Mouse (Mus musculus): Measurements from ENCODE around the gene Clba1. TPM values are rescaled to one million over a fixed set of nuclear protein-coding genes. Genes with fewer than 3 reads are reported as not detected.

The Clba1 gene
- total and polyA plus RNA-seq, 2 experiments from 2014 or later: 13.6 to 25.9 TPM

DNA sequence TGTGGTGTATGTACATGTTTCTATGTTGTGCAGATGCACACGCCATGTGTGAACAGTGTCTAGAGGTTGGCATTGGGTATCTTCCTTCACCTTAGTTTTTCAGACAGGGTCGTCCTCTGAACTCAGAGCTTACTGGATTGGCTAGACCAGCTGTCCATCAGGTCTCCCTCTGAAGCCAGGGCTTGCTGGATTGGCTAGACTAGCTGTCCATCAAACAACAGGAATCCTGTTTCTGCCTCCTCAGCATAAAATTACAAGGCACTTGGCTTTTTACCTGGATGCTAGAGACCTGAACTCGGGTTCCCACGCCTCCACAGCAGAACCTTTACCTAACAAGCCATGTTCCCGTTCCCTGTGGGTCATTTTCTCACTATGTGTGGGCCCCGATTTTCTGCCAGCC lies 39.7 kb upstream of the Clba1 start:
- Histone ChIP-seq H3K4me1 (ENCODE audit: insufficient read depth, low read length) (no peaks in the 10 kb centered on the region), H3K4me2 (ENCODE audit: low read depth, low read length, poor library complexity, severe bottlenecking) (no peak overlapping the region), H3K36me3 (ENCODE audit: insufficient read depth, low read length) (no peaks in the 10 kb centered on the region), H3K27ac (ENCODE audit: low read depth, low read length) (no peak overlapping the region), H3K9me3 (ENCODE audit: low read length) (no peaks in the 10 kb centered on the region), H3K27me3 (ENCODE audit: insufficient read depth, low read length) (no peaks in the 10 kb centered on the region), H3K9ac (replicated peaks; ENCODE audit: low read length, poor library complexity, severe bottlenecking) (no peak overlapping the region), H3K4me3 (ENCODE audit: low read depth, low read length) (no peak overlapping the region)
- DNase-seq (ENCODE audit: low spot score) (peak; percentile 46), ATAC-seq (ENCODE audit: low FRiP score) (no peak)
- TF ChIP-seq CTCF (IDR thresholded peaks at IDR 0.05): no peak
- WGBS: 89% methylated on average over 6 of the region's 6 CpGs

DNA sequence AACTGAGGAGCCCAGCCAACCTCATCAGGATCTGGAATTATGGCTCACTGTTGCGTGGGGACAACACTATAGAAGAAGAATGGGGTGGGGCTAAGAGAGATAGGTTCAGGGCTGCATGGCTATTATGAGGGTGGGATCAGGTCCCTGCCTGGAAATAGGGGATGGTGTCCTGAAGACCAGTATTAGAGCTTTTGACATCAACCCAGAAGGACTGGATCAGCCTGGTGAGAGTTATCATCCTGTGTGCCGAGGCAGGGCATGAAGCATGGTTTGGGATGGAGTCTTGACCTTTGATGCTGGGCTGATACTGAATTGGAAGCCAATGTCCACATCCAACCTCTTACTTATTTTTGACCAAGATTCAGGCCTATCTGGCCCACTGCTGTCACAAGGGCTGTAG lies 39.0 kb upstream of the Clba1 start:
- no peak overlapping the region for H3K4me3 ChIP-seq (ENCODE audit: low read depth, low read length)
- ATAC-seq (ENCODE audit: low FRiP score) (no peak), DNase-seq (ENCODE audit: low spot score) (no peak)
- no peak overlapping the region for H3K27ac ChIP-seq (ENCODE audit: low read depth, low read length)
- H3K4me2 ChIP-seq (ENCODE audit: low read depth, low read length, poor library complexity, severe bottlenecking): no peak overlapping the region
- WGBS: 84% methylated on average over 2 of the region's 2 CpGs
- no peaks in the 10 kb centered on the region for H3K27me3 ChIP-seq (ENCODE audit: insufficient read depth, low read length)
- no peaks in the 10 kb centered on the region for H3K4me1 ChIP-seq (ENCODE audit: insufficient read depth, low read length)
- H3K9me3 ChIP-seq (ENCODE audit: low read length): no peaks in the 10 kb centered on the region
- no peak overlapping the region for H3K9ac ChIP-seq (replicated peaks; ENCODE audit: low read length, poor library complexity, severe bottlenecking)
- H3K36me3 ChIP-seq (ENCODE audit: insufficient read depth, low read length): no peaks in the 10 kb centered on the region
- TF ChIP-seq CTCF (IDR thresholded peaks at IDR 0.05): no peak

DNA sequence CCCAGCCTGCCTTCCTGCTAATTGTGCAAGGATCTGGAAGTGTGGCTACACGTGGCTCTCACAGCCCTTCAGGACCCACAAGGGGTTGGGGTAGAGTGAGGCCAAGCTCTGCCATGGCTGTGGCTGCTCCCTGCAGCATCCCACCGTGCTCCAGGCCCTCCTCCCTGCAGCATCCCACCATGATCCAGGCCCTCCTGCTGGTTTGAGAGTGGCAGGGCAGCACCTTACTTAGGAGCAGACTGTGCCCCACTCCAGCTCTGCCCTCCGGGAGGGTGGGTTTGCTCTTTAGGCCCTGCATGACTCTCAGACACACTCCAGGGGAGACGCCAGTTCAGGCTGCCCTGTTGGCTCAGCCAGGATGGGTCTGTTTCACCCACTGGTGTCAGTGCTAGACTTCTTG lies 38.3 kb upstream of the Clba1 start:
- no peaks in the 10 kb centered on the region for H3K9me3 ChIP-seq (ENCODE audit: low read length)
- no peaks in the 10 kb centered on the region for H3K36me3 ChIP-seq (ENCODE audit: insufficient read depth, low read length)
- H3K9ac ChIP-seq (replicated peaks; ENCODE audit: low read length, poor library complexity, severe bottlenecking): no peak overlapping the region
- H3K4me3 ChIP-seq (ENCODE audit: low read depth, low read length): no peak overlapping the region
- TF ChIP-seq CTCF (IDR thresholded peaks at IDR 0.05): no peak
- ATAC-seq (ENCODE audit: low FRiP score) (no peak), DNase-seq (ENCODE audit: low spot score) (no peak)
- H3K27ac ChIP-seq (ENCODE audit: low read depth, low read length): no peak overlapping the region
- H3K4me2 ChIP-seq (ENCODE audit: low read depth, low read length, poor library complexity, severe bottlenecking): no peak overlapping the region
- no peaks in the 10 kb centered on the region for H3K4me1 ChIP-seq (ENCODE audit: insufficient read depth, low read length)
- no peaks in the 10 kb centered on the region for H3K27me3 ChIP-seq (ENCODE audit: insufficient read depth, low read length)
- 68% methylated on average over 4 of the region's 4 CpGs for WGBS

DNA sequence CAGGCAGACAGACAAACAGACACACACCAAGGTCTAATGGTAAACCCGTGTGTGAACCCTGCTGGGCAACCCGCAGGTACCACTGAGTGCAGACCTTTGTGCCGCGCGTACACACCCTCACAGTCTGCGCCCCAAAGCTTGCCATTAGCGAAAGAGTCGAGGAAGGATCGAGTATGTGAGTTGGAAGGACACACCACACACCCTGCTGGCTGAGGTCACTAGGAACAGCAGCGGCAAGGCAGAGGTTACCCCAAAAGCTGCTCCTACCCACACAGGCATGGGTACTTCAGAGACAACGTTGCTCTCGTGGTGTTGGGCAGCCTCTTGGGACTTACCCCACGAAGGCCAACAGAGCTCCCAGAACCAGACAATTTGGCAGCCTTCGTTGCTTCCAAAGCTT lies 36.4 kb upstream of the Clba1 start:
- Histone ChIP-seq H3K4me1 (ENCODE audit: insufficient read depth, low read length) (no peaks in the 10 kb centered on the region), H3K27me3 (ENCODE audit: insufficient read depth, low read length) (no peaks in the 10 kb centered on the region), H3K4me3 (ENCODE audit: low read depth, low read length) (no peak overlapping the region), H3K4me2 (ENCODE audit: low read depth, low read length, poor library complexity, severe bottlenecking) (no peak overlapping the region), H3K36me3 (ENCODE audit: insufficient read depth, low read length) (no peaks in the 10 kb centered on the region), H3K9me3 (ENCODE audit: low read length) (no peaks in the 10 kb centered on the region), H3K27ac (ENCODE audit: low read depth, low read length) (no peak overlapping the region), H3K9ac (replicated peaks; ENCODE audit: low read length, poor library complexity, severe bottlenecking) (no peak overlapping the region)
- DNase-seq (ENCODE audit: low spot score) (no peak), ATAC-seq (ENCODE audit: low FRiP score) (no peak)
- no peak for TF ChIP-seq CTCF (IDR thresholded peaks at IDR 0.05)
- 88% methylated on average over 14 of the region's 14 CpGs for WGBS

DNA sequence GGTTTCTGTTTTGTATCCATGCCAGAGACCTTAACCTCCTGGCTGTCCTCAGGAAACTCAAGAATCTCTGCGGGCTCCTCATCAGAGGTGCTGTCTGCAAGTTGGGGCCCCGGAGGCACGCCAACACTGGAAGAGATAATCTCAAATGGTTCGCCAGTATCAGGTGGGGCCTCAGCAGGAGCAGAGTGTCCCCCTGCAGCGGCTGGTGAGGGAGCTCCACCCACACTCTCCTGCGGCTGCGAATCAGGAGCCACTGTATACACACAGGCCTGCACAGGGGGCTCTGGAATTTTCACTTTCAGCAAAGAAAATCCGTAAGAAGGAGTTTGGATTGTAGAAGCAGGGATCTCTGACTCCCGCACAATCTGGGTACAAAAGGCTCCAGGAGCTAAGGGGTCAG lies 35.4 kb upstream of the Clba1 start:
- DNase-seq (ENCODE audit: low spot score) (no peak), ATAC-seq (ENCODE audit: low FRiP score) (no peak)
- no peak for TF ChIP-seq CTCF (IDR thresholded peaks at IDR 0.05)
- Histone ChIP-seq H3K27ac (ENCODE audit: low read depth, low read length) (no peak overlapping the region), H3K4me2 (ENCODE audit: low read depth, low read length, poor library complexity, severe bottlenecking) (no peak overlapping the region), H3K9ac (replicated peaks; ENCODE audit: low read length, poor library complexity, severe bottlenecking) (no peak overlapping the region), H3K4me3 (ENCODE audit: low read depth, low read length) (no peak overlapping the region), H3K36me3 (ENCODE audit: insufficient read depth, low read length) (no peaks in the 10 kb centered on the region), H3K9me3 (ENCODE audit: low read length) (no peaks in the 10 kb centered on the region), H3K4me1 (ENCODE audit: insufficient read depth, low read length) (no peaks in the 10 kb centered on the region), H3K27me3 (ENCODE audit: insufficient read depth, low read length) (no peaks in the 10 kb centered on the region)
- WGBS: 47% methylated on average over 9 of the region's 9 CpGs

DNA sequence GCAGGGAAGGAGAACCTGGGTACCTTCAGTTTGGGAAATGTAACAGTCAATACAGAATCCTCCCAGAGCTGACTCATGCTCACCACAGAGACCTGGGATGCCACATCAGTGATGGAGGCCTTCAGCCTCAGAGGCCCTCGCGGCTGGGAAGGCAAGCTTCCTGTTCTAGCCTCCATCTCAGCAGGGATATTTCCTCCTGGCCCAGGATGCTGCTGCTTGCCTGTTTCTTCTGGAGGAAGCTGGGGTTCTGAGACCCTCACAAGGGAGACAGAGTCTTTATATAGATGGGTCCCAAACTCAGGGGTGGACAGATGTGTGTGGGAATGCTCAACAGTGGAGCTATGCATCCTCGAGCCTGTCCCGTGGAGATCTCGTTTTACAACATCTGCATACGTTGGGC lies 34.7 kb upstream of the Clba1 start:
- no peak for TF ChIP-seq CTCF (IDR thresholded peaks at IDR 0.05)
- no peak for ATAC-seq (ENCODE audit: low FRiP score)
- 88% methylated on average over 6 of the region's 6 CpGs for WGBS

More for the DNA sequence above, 34.7 kb upstream of the Clba1 start:
- no peak overlapping the region for H3K4me3 ChIP-seq (ENCODE audit: low read depth, low read length)
- H3K27ac ChIP-seq (ENCODE audit: low read depth, low read length): no peak overlapping the region
- H3K9ac ChIP-seq (replicated peaks; ENCODE audit: low read length, poor library complexity, severe bottlenecking): no peak overlapping the region
- no peak for DNase-seq (ENCODE audit: low spot score)
- no peaks in the 10 kb centered on the region for H3K9me3 ChIP-seq (ENCODE audit: low read length)
- no peaks in the 10 kb centered on the region for H3K36me3 ChIP-seq (ENCODE audit: insufficient read depth, low read length)
- H3K4me1 ChIP-seq (ENCODE audit: insufficient read depth, low read length): no peaks in the 10 kb centered on the region
- no peak overlapping the region for H3K4me2 ChIP-seq (ENCODE audit: low read depth, low read length, poor library complexity, severe bottlenecking)
- no peaks in the 10 kb centered on the region for H3K27me3 ChIP-seq (ENCODE audit: insufficient read depth, low read length)

Measured in midbrain, postnatal 0 days (tissue).